Mouse (Mus musculus) lung, adult 2 months (tissue): ENCODE results near the gene Mpnd.

Experiments used
- CTCF ChIP-seq: fragments of 200-500 bp; IDR thresholded peaks from 2 replicates; pipeline ENCODE4 v1.5.1; 2011; ENCODE audit warnings: mild to moderate bottlenecking, low read length, control low read depth; ENCODE audit not compliant: insufficient read depth
- POLR2A ChIP-seq: fragments of 200-500 bp; IDR thresholded peaks from 2 replicates; pipeline ENCODE4 v1.6.1; 2011; ENCODE audit warnings: low read depth, mild to moderate bottlenecking, control low read depth, low read length, borderline replicate concordance; ENCODE audit errors: extremely low read depth

DNA sequence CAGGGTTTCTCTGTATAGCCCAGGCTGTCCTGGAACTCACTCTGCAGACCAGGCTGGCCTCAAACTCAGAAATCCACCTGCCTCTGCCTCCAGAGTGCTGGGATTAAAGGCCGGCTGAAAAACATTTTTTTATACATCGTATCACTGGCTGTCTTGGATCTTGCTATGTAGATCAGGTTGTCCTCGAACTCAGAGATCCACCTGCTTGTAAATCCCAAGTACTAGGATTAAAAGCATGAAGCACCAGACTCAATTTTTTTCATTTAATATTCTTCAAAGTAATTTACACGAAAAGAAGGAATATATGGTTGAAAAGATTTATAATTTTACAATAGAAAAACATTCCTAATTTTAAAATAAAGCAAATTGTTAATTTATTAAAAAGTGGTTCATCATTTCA is 33.8 kb downstream of the Mpnd start:
- TF ChIP-seq CTCF (no peak), POLR2A (no peak)
